Mouse (Mus musculus) mature B cell (primary cell): ENCODE data around the gene Fam53b.

Experiments
- in situ Hi-C: fragments of 300-500 bp; cut with MboI; formaldehyde crosslinking; loops from 2 replicates; pipeline ENCODE4 v1.14.3; 2019

The Fam53b gene

GRCm38 (mm10) chr7:132810879-132811278 is 2.8 kb downstream of the Fam53b start:
- in situ Hi-C loops: no loop called here

- in situ Hi-C loops: no loop called here
Observed at GRCm38 (mm10) chr7:132810368-132810767, 3.3 kb downstream of the Fam53b start.

- in situ Hi-C loops: no loop called here
Observed at GRCm38 (mm10) chr7:132809721-132810120, 4.0 kb downstream of the Fam53b start.

GRCm38 (mm10) chr7:132808841-132809682 is 4.6 kb downstream of the Fam53b start:
- in situ Hi-C loops: no loop called here

- in situ Hi-C loops: no loop called here
Observed at GRCm38 (mm10) chr7:132808051-132808796, 5.5 kb downstream of the Fam53b start.

- in situ Hi-C loops: no loop called here
Observed at GRCm38 (mm10) chr7:132806926-132807857, 6.5 kb downstream of the Fam53b start.

- in situ Hi-C loops: no loop called here
Observed at GRCm38 (mm10) chr7:132806286-132806685, 7.4 kb downstream of the Fam53b start.

GRCm38 (mm10) chr7:132804951-132805350 is 8.7 kb downstream of the Fam53b start:
- in situ Hi-C loops: no loop called here

- in situ Hi-C loops: no loop called here
Observed at GRCm38 (mm10) chr7:132804461-132804860, 9.2 kb downstream of the Fam53b start.

- in situ Hi-C loops: no loop called here
Observed at GRCm38 (mm10) chr7:132803962-132804361, 9.7 kb downstream of the Fam53b start.

- in situ Hi-C loops: no loop called here
Observed at GRCm38 (mm10) chr7:132803336-132803735, 10.3 kb downstream of the Fam53b start.

GRCm38 (mm10) chr7:132802691-132803090 is 11.0 kb downstream of the Fam53b start:
- in situ Hi-C loops: no loop called here

GRCm38 (mm10) chr7:132802066-132802465 is 11.6 kb downstream of the Fam53b start:
- in situ Hi-C loops: no loop called here

- in situ Hi-C loops: no loop called here
Observed at GRCm38 (mm10) chr7:132801509-132801908, 12.2 kb downstream of the Fam53b start.

GRCm38 (mm10) chr7:132800868-132801267 is 12.8 kb downstream of the Fam53b start:
- in situ Hi-C loops: no loop called here

- in situ Hi-C loops: no loop called here
Observed at GRCm38 (mm10) chr7:132799119-132800016, 14.3 kb downstream of the Fam53b start.

GRCm38 (mm10) chr7:132795141-132795540 is 18.5 kb downstream of the Fam53b start:
- in situ Hi-C loops: no loop called here

GRCm38 (mm10) chr7:132793467-132793866 is 20.2 kb downstream of the Fam53b start:
- in situ Hi-C loops: no loop called here

GRCm38 (mm10) chr7:132790447-132791219 is 23.1 kb downstream of the Fam53b start:
- in situ Hi-C loops: no loop called here

GRCm38 (mm10) chr7:132788826-132789225 is 24.9 kb downstream of the Fam53b start:
- in situ Hi-C loops: no loop called here
